Mouse (Mus musculus): ENCODE data around the gene Cmtm3.
A peak's percentile ranks its signal among the peaks of the same experiment; 100 is the strongest.

Gene Cmtm3

DNA sequence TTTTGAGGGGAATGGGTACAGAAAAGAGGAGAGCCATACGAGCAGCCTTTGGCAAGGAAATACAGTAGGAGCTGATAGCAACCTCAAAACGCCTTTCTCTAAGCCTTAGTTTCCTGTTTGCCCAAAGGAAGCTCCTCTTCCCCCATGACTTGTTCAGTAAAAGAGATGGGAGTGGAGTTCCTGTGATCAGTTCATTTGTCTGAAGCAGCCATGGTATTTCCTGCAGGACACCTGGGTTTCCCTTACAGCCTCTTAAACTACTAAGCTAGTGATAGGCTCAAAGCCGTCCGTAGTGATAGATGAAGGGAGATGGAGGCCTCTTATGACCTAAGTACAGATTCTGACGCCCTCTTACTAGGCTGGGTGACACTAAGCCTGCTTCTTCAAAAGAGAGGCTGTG, 3.2 kb downstream of the Cmtm3 start:
- DNase-seq (ENCODE audit: low spot score): no peak

GRCm38 (mm10) chr8:104343957-104344356, 4.7 kb downstream of the Cmtm3 start:
- DNase-seq (ENCODE audit: low spot score): peak; percentile 73

DNA sequence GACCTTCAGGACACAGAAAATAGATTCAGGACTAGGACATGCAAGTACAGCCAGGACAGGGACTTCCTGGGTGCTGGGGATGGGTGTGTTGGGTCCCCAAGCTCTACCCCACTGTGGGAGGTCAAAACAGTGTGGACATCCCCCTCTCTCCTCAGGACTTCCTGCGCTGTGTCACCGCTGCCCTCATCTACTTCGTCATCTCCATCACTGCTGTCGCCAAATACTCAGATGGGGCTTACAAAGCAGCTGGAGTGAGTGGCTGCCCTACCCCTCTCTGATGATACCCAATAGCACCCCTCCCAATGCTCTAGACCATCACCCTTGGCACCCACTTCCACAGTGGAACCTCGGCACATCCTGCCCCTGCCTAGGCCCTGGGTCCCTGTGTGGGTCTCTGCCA, 5.4 kb downstream of the Cmtm3 start:
- no peak for DNase-seq (ENCODE audit: low spot score)

DNA sequence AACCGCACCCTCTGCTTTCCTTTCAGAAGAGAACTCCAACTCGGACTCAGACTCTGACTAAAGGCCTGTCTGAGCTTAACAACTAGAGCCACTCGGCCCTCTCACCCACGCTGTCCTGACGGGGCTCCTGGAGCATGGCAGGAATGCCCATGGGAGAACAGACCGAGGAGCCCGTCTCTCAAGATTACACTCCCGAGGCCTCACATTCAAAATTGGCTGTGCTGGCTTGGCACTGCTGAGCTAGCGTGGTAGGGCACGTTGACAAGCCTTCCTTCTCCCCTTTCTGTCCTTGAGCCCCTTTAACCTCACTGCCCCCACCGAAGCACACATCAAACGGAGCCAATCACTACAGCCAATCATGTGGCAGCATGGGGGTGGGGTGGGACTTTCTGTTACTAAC, 7.5 kb downstream of the Cmtm3 start:
- DNase-seq (ENCODE audit: low spot score): no peak

- DNase-seq (ENCODE audit: low spot score): no peak
Measured at GRCm38 (mm10) chr8:104348971-104349370, 9.8 kb downstream of the Cmtm3 start.

- no peak for DNase-seq (ENCODE audit: low spot score)
Measured at GRCm38 (mm10) chr8:104350047-104350446, 10.8 kb downstream of the Cmtm3 start.

DNA sequence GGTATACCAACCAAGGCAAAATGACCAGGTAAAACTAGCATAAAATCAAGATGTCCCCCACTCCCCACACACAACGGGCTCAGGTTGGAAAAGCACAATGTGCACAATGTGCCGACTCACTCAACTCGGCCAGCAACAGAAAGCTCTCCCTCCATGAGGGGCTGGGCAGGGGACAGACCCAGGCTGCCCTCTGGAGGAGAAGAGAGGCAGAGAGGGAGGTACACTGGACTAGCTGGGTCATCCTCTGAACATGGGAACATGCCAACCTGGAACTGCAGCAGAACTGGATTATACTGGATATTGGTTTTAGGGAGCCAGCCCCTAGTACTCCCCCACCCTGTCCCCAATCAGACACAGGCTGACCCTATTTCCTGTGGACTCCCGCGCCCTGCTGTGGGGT, 14.0 kb downstream of the Cmtm3 start:
- DNase-seq (ENCODE audit: low spot score): no peak

DNA sequence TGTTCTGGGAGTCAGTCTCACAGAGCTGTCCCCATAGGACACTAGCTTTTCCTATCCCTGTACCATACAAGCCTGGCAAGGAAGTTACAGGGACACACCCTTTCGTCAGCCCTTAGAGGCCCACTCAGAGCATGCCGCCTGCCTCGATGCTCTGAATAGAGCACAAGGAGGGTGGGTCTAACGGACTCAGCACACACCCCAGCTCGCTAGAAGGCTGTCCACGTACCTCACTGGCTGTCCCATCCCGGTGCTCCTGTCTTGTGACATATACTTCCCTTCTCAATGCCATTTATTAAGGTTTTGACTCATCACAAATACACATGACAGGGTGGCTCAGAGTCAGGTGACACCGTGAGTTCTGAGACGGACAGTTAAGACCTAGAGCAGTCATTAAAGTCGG, 15.3 kb downstream of the Cmtm3 start:
- DNase-seq (ENCODE audit: low spot score): no peak

DNA sequence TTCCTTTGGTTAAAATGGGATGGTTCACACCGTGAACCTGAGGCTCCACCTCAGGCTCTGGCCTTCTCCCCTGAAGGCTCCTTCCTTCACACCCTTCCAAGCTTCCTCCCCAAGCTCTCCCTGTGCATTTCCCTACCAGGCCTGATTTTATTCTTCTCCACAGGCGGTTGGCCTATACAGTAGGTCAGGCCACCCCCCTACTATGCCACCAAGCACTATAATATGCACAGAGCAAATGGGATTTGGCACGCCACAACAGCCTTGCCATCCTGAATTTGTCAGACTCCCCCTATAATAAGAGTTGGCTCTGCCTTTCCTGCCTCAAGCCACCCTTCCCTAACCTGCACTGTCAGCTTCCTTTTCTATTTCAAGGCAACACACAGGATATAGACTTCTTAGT, 19.4 kb downstream of the Cmtm3 start:
- no peak for DNase-seq (ENCODE audit: low spot score)

DNA sequence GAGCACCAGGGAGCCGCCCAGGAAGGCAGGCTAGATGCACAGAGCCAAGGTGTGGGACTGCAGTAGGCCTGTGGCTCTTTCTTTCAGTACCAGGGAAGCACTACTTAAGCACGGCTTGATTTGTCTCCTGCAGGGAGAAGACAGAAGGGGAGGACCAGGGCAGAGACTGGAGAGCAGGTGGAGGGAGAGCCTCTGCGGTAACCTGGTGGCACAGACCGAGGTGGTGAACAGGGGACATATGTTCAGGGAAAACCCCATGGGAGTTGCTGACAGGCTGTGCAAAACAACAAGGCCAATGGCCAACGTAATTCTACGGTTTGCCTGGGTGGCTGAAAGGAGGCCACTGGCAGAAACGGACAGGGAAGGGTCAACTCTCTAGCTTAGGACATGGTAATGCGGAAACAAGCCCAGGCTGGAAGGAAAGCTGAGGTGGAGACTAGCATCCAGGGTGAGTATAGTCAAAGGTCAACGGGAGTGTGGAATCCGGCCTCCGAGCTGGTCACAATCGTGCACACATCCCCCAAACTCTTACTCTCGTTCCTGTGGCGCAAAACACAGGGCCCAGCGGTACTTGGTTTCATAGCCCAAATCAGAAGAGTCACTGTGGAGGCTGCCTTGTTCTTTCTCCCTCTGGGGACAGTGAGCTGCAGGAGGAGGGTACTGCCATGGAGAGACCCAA, 20.7 kb downstream of the Cmtm3 start:
- no peak for DNase-seq (ENCODE audit: low spot score)

- no peak for DNase-seq (ENCODE audit: low spot score)
Measured at GRCm38 (mm10) chr8:104365695-104366094, 26.5 kb downstream of the Cmtm3 start.

- DNase-seq (ENCODE audit: low spot score): no peak
Measured at GRCm38 (mm10) chr8:104367398-104367797, 28.2 kb downstream of the Cmtm3 start.

DNA sequence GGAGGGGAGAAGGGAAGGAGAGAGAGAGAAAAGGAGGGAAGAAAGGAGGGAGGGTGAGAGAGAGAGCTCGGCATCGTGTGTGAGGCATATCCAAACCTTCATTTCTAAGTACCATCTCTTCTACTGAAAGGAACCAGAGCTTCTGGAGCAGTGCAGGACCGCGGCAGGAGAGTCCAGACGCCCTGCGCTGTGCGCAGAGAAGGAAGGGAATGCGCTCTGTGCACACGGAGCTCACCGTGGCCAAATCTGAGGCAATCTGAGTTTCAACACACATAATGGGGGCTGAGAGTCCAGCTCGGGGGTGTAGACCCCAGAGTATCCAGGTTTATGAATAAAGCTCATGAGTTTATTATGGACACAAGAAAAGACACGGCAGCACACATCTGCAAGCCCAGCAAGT, 30.4 kb downstream of the Cmtm3 start:
- DNase-seq (ENCODE audit: low spot score): no peak

GRCm38 (mm10) chr8:104370071-104370470, 30.9 kb downstream of the Cmtm3 start:
- DNase-seq (ENCODE audit: low spot score): no peak

DNA sequence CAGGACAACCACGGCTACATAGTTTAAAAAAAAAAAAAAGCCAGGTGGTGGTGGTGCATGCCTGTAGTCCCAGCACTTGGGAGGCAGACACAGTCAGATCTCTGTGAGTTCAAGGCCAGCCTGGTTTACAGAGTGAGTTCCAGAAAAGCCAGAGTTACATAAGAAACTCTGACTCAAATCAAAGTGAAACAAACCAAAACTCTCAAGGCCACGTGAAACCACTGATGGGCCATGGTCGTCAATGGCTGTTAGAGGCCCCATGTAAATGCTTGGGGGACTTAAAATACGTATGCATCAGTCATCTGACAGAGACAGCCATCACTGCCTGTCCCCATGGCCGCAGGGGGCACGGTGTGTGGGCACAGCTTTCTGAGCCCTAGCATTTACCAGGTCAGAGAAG, 31.9 kb downstream of the Cmtm3 start:
- DNase-seq (ENCODE audit: low spot score): no peak

DNA sequence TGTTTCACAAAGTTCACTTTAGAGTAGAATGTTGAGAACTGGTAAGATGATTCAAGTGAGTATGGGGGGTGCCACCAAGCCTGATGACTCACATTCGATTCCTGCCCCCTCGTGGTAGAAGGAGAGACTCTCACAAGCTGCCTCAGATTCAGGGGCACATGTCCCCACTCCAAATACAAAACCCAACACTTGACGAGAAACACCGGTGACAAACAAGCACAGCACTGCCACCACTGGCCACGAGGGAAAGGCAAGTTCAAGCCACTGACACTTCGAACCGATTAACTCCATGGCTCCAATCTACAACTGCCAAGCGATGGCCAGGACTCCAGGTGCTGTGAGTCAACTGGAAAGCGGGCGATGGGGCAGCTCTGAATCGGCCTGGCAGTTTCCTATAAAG, 34.6 kb downstream of the Cmtm3 start:
- DNase-seq (ENCODE audit: low spot score): no peak

GRCm38 (mm10) chr8:104374269-104374668, 35.1 kb downstream of the Cmtm3 start:
- no peak for DNase-seq (ENCODE audit: low spot score)

DNA sequence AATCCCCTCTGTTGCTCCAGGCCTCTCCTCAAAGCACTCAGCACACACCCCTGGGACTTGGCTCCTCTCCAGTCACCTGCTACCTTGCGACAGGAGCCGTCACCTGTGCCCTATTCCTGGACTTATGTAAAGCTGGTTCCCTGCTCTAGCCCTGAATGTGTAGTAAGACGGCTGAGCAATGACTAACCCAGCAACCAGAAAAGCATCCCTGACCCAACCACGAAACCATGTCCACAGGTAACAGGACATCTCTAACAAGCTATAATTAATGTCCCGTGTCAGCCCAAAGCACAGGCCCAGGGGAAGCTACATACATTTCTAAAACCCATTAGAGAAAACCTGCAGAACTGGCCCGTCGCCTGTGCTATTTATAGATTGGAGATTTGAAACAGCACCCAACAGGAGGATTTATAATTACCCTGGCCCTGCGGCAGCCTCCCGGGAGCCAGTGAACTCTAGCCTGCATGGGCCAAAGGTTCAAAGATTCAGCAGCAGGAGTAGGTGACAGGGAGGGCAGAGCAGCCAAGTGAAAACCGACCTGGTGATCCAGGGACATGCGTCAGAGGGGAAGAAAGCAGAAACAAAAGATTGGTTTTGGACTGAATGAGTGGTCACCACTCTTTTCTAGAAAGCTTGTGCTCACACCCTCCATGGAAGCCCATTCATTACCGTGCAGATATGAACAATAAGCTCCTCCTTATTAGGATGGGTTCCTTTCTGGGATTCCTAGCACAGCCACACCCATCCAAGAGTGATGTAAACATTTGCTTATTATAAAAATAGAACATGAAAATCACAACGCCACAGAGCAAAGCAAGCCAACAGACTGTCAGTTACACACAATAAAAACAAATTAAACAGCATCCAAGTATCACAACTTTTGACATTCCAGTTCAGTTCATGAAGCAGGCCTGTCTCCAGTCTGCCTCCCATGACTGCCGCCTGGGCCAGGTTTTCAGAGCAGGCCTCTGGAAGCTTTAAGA, 35.9 kb downstream of the Cmtm3 start:
- no peak for DNase-seq (ENCODE audit: low spot score)

DNA sequence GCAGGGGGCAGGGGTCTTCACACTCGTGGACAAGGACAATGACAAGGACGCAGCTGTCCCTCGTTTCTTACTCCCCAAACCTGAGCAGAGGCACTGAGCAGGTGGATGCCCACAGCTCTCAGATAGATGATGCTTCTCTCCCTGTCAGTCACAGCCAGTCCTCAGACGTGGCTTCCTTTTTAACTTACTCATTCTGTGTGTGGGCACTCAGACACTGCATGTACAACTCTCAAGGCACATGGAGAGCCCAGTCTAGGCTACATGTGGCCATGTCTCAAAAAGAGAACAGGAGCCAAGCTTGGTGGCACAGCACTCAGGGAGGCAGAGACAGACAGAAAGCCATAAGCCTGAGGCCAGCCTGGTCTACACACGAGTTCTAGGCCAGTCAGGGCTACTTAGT, 36.7 kb downstream of the Cmtm3 start:
- DNase-seq (ENCODE audit: low spot score): no peak

DNA sequence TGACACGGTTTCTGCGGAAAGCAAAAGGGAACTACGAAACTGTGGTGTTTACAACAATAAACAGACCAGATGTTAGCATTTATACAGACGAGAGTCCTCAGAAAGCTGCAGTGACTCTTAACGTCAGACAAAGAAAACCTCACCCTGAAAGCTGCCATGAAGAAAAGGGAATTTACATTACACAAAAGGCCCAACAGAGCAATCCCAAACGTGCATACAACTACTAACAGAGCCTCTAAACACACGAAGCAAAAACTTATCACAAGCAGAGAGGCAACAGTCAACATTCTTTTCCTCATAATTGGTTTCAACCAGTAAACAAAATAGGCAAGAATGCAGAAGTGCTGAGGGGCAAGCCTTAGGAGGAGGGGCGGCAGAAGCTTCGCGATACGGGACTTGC, 37.5 kb downstream of the Cmtm3 start:
- no peak for DNase-seq (ENCODE audit: low spot score)

GRCm38 (mm10) chr8:104379301-104379836, 40.2 kb downstream of the Cmtm3 start:
- no peak for DNase-seq (ENCODE audit: low spot score)

- no peak for DNase-seq (ENCODE audit: low spot score)
Measured at GRCm38 (mm10) chr8:104380269-104380668, 41.1 kb downstream of the Cmtm3 start.

- DNase-seq (ENCODE audit: low spot score): no peak
Measured at GRCm38 (mm10) chr8:104380961-104381411, 41.8 kb downstream of the Cmtm3 start.

Data from c-Kit-positive CD71-positive TER-119-positive erythroid progenitor cells, embryonic 14.5 days (primary cell).